Mouse (Mus musculus): Measurements from ENCODE around the gene Fbxw8. TPM values are rescaled to one million over a fixed set of nuclear protein-coding genes. Genes with fewer than 3 reads are reported as not detected.

Gene Fbxw8
- total RNA-seq, 1 experiment from 2014 or later, result 47.7 TPM

- DNase-seq, result no peak
Observed at GRCm38 (mm10) chr5:118108124-118108793, 47.0 kb downstream of the Fbxw8 start.

GRCm38 (mm10) chr5:118106667-118107066, 48.6 kb downstream of the Fbxw8 start:
- DNase-seq, result no peak

GRCm38 (mm10) chr5:118105536-118105935, 49.7 kb downstream of the Fbxw8 start:
- no peak for DNase-seq

- DNase-seq, result no peak
Observed at GRCm38 (mm10) chr5:118099870-118100478, 55.3 kb downstream of the Fbxw8 start.

GRCm38 (mm10) chr5:118099069-118099869, 56.0 kb downstream of the Fbxw8 start:
- no peak for DNase-seq

GRCm38 (mm10) chr5:118096317-118096716, 58.9 kb downstream of the Fbxw8 start:
- no peak for DNase-seq

GRCm38 (mm10) chr5:118095849-118096248, 59.4 kb downstream of the Fbxw8 start:
- DNase-seq, result no peak

- no peak for DNase-seq
Observed at GRCm38 (mm10) chr5:118095433-118095832, 59.8 kb downstream of the Fbxw8 start.

- DNase-seq, result no peak
Observed at GRCm38 (mm10) chr5:118093321-118094035, 61.8 kb downstream of the Fbxw8 start.

GRCm38 (mm10) chr5:118090837-118091236, 64.4 kb downstream of the Fbxw8 start:
- no peak for DNase-seq

- no peak for DNase-seq
Observed at GRCm38 (mm10) chr5:118090101-118090500, 65.2 kb downstream of the Fbxw8 start.

- peak; percentile 42 for DNase-seq
Observed at GRCm38 (mm10) chr5:118089102-118089501, 66.2 kb downstream of the Fbxw8 start.

GRCm38 (mm10) chr5:118086956-118087355, 68.3 kb downstream of the Fbxw8 start:
- no peak for DNase-seq

GRCm38 (mm10) chr5:118085313-118085712, 70.0 kb downstream of the Fbxw8 start:
- DNase-seq, result no peak

GRCm38 (mm10) chr5:118084171-118084727, 71.0 kb downstream of the Fbxw8 start:
- DNase-seq, result no peak

GRCm38 (mm10) chr5:118083060-118083638, 72.1 kb downstream of the Fbxw8 start:
- no peak for DNase-seq

GRCm38 (mm10) chr5:118081996-118082395, 73.3 kb downstream of the Fbxw8 start:
- DNase-seq, result no peak

GRCm38 (mm10) chr5:118081374-118081949, 73.8 kb downstream of the Fbxw8 start:
- DNase-seq, result no peak

- DNase-seq, result no peak
Observed at GRCm38 (mm10) chr5:118079839-118080250, 75.4 kb downstream of the Fbxw8 start.

GRCm38 (mm10) chr5:118079354-118079753, 75.9 kb downstream of the Fbxw8 start:
- DNase-seq, result no peak

GRCm38 (mm10) chr5:118078550-118078949, 76.7 kb downstream of the Fbxw8 start:
- DNase-seq, result no peak

Measured in adrenal gland, postnatal 25 days (tissue).